Mouse (Mus musculus) midbrain, embryonic 11.5 days (tissue): ENCODE results near the gene Cntfr. TPM values are rescaled to one million over a fixed set of nuclear protein-coding genes. Genes with fewer than 3 reads are reported as not detected.

ENCODE experiments used
- polyA plus RNA-seq: library from polyadenylated mRNA; unstranded; fragments of >200 nt; fragmentation: Nextera tagmentation; extraction: Ambion mirVana; gene quantifications from 2 replicates; pipeline ENCODE4 v1.2.1, GENCODE M21; 2014

Cntfr gene
- polyA plus RNA-seq, 1 experiment from 2014 or later, result 33.8 TPM

Other genes starting within 250 kb of the Cntfr start
- 9.6 and 9.9 TPM in 2 replicates for gene Kif24, start 232.2 kb downstream of the Cntfr start, polyA plus RNA-seq
- 70.2 and 70.3 TPM in 2 replicates for gene Nudt2, start 231.9 kb downstream of the Cntfr start, polyA plus RNA-seq
- 6.9 and 7.6 TPM in 2 replicates for gene AI464131, start 194.0 kb downstream of the Cntfr start, polyA plus RNA-seq
- gene 1110017D15Rik, start 179.8 kb downstream of the Cntfr start, polyA plus RNA-seq, result 3.6 and 4.6 TPM in 2 replicates
- 8.5 and 8.8 TPM in 2 replicates for gene Fam219a, start 127.6 kb downstream of the Cntfr start, polyA plus RNA-seq
- 1.7 and 1.9 TPM in 2 replicates for gene Dnaic1, start 127.3 kb downstream of the Cntfr start, polyA plus RNA-seq
- 30.4 and 32.9 TPM in 2 replicates for gene Enho, start 56.8 kb downstream of the Cntfr start, polyA plus RNA-seq
- 55.2 and 57.9 TPM in 2 replicates for gene Il11ra1, start 2.9 kb upstream of the Cntfr start, polyA plus RNA-seq
- 69.3 and 85.9 TPM in 2 replicates for gene Rpp25l, start 16.4 kb upstream of the Cntfr start, polyA plus RNA-seq
- 154 and 155 TPM in 2 replicates for gene Dctn3, start 26.1 kb upstream of the Cntfr start, polyA plus RNA-seq
- gene Arid3c, start 34.1 kb upstream of the Cntfr start, polyA plus RNA-seq, result 0.72 and 1.8 TPM in 2 replicates
- 19.5 and 19.7 TPM in 2 replicates for gene Galt, start 58.1 kb upstream of the Cntfr start, polyA plus RNA-seq
- 67.5 and 70.8 TPM in 2 replicates for gene Sigmar1, start 59.1 kb upstream of the Cntfr start, polyA plus RNA-seq
- gene Ccl27a, start 77.2 kb upstream of the Cntfr start, polyA plus RNA-seq, result 71.1 and 73.5 TPM in 2 replicates
- not detected in 2 replicates for gene Gm21541, start 206.5 kb upstream of the Cntfr start, polyA plus RNA-seq
- 2.4 TPM in 2 replicates for gene Gm20878, start 244.5 kb upstream of the Cntfr start, polyA plus RNA-seq